Mouse (Mus musculus): ENCODE results near the gene Hnf1b. TPM values are rescaled to one million over a fixed set of nuclear protein-coding genes. Genes with fewer than 3 reads are reported as not detected.

Gene Hnf1b
- polyA plus RNA-seq, 1 experiment, result not detected

- TF ChIP-seq GATA1 (IDR thresholded peaks at IDR 0.05; ENCODE audit: borderline replicate concordance, low read length), result no peak
- no peak for TF ChIP-seq FLI1 (IDR thresholded peaks at IDR 0.05; ENCODE audit: low read length)
Observed at GRCm38 (mm10) chr11:83883812-83884211, 33.9 kb downstream of the Hnf1b start.

GRCm38 (mm10) chr11:83885175-83885574 is 35.3 kb downstream of the Hnf1b start:
- no peak for TF ChIP-seq GATA1 (IDR thresholded peaks at IDR 0.05; ENCODE audit: borderline replicate concordance, low read length)
- no peak for TF ChIP-seq FLI1 (IDR thresholded peaks at IDR 0.05; ENCODE audit: low read length)
- Histone ChIP-seq H3K4me1 (peaks cover 3% of the 10 kb centered on the region; the same call in 1 of the 2 replicates), H3K27me3 (replicated peaks) (peaks cover 50% of the 10 kb centered on the region), H3K36me3 (replicated peaks; ENCODE audit: low read length) (no peaks in the 10 kb centered on the region), H3K9me3 (no peaks in the 10 kb centered on the region), H3K4me3 (replicated peaks) (no peak overlapping the region)

More at GRCm38 (mm10) chr11:83883812-83884211, 33.9 kb downstream of the Hnf1b start:
- Histone ChIP-seq H3K4me1 (peaks cover 3% of the 10 kb centered on the region; the same call in 1 of the 2 replicates), H3K36me3 (replicated peaks; ENCODE audit: low read length) (no peaks in the 10 kb centered on the region), H3K27me3 (replicated peaks) (peaks cover 51% of the 10 kb centered on the region), H3K4me3 (replicated peaks) (no peak overlapping the region), H3K9me3 (no peaks in the 10 kb centered on the region)

- Histone ChIP-seq H3K4me1 (peaks cover 3% of the 10 kb centered on the region; the same call in 1 of the 2 replicates), H3K9me3 (no peaks in the 10 kb centered on the region), H3K4me3 (replicated peaks) (no peak overlapping the region), H3K36me3 (replicated peaks; ENCODE audit: low read length) (no peaks in the 10 kb centered on the region), H3K27me3 (replicated peaks) (peaks cover 42% of the 10 kb centered on the region)
- no peak for TF ChIP-seq GATA1 (IDR thresholded peaks at IDR 0.05; ENCODE audit: borderline replicate concordance, low read length)
- TF ChIP-seq FLI1 (IDR thresholded peaks at IDR 0.05; ENCODE audit: low read length), result no peak
Observed at GRCm38 (mm10) chr11:83886746-83887145, 36.9 kb downstream of the Hnf1b start.

- TF ChIP-seq FLI1 (IDR thresholded peaks at IDR 0.05; ENCODE audit: low read length) (no peak), GATA1 (IDR thresholded peaks at IDR 0.05; ENCODE audit: borderline replicate concordance, low read length) (no peak)
- H3K27me3 ChIP-seq (replicated peaks), result peaks cover 54% of the 10 kb centered on the region
- no peaks in the 10 kb centered on the region for H3K36me3 ChIP-seq (replicated peaks; ENCODE audit: low read length)
- H3K9me3 ChIP-seq, result no peaks in the 10 kb centered on the region
- H3K4me3 ChIP-seq (replicated peaks), result no peak overlapping the region
- H3K4me1 ChIP-seq, result peaks cover 3% of the 10 kb centered on the region; the same call in 1 of the 2 replicates
Observed at GRCm38 (mm10) chr11:83891366-83891765, 41.5 kb downstream of the Hnf1b start.

DNA sequence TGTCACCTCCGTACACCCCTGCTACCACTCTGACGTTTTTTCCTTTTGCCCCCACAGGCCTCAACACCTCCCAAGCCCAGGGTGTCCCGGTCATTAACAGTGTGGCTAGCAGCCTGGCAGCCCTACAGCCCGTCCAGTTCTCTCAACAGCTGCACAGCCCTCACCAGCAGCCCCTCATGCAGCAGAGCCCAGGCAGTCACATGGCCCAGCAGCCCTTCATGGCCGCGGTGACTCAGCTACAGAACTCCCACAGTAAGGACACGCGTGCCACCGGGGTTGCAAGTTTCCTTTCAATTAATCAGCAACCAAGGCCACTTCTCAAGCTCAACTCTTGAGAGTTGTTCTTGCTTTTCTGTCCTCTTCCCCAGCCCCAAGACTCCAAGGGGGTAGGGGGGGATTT is 43.5 kb downstream of the Hnf1b start:
- no peaks in the 10 kb centered on the region for H3K36me3 ChIP-seq (replicated peaks; ENCODE audit: low read length)
- H3K4me3 ChIP-seq (replicated peaks), result no peak overlapping the region
- peaks cover 3% of the 10 kb centered on the region; the same call in 1 of the 2 replicates for H3K4me1 ChIP-seq
- TF ChIP-seq FLI1 (IDR thresholded peaks at IDR 0.05; ENCODE audit: low read length) (no peak), GATA1 (IDR thresholded peaks at IDR 0.05; ENCODE audit: borderline replicate concordance, low read length) (no peak)
- H3K9me3 ChIP-seq, result no peaks in the 10 kb centered on the region
- H3K27me3 ChIP-seq (replicated peaks), result peaks cover 57% of the 10 kb centered on the region

GRCm38 (mm10) chr11:83896430-83897410 is 46.9 kb downstream of the Hnf1b start:
- TF ChIP-seq FLI1 (IDR thresholded peaks at IDR 0.05; ENCODE audit: low read length) (no peak), GATA1 (IDR thresholded peaks at IDR 0.05; ENCODE audit: borderline replicate concordance, low read length) (no peak)
- peaks cover 3% of the 10 kb centered on the region; the same call in 1 of the 2 replicates for H3K4me1 ChIP-seq
- no peaks in the 10 kb centered on the region for H3K36me3 ChIP-seq (replicated peaks; ENCODE audit: low read length)
- H3K9me3 ChIP-seq, result no peaks in the 10 kb centered on the region
- H3K27me3 ChIP-seq (replicated peaks), result peaks cover 59% of the 10 kb centered on the region
- H3K4me3 ChIP-seq (replicated peaks), result no peak overlapping the region

DNA sequence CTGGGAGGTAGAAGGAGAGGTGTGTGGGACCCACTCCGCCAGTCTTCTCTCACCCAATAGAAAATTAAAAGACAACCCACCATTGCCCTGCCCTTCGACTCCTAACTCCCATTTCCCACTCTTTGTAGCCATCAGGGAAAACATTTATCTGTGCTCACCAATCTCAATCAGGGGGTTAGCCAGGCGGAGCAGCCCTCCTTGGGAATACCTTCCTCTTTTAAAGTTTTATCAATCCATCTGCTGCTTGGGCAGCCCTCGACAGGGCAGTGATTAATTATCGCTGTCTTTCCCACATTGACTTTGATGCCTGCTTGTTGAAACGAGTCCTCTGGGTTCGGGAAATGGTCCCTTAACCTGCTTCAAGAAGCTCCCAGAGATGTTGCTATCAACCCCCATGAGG is 47.7 kb downstream of the Hnf1b start:
- peaks cover 3% of the 10 kb centered on the region; the same call in 1 of the 2 replicates for H3K4me1 ChIP-seq
- no peak overlapping the region for H3K4me3 ChIP-seq (replicated peaks)
- H3K9me3 ChIP-seq, result no peaks in the 10 kb centered on the region
- H3K27me3 ChIP-seq (replicated peaks), result peaks cover 62% of the 10 kb centered on the region
- H3K36me3 ChIP-seq (replicated peaks; ENCODE audit: low read length), result no peaks in the 10 kb centered on the region
- no peak for TF ChIP-seq GATA1 (IDR thresholded peaks at IDR 0.05; ENCODE audit: borderline replicate concordance, low read length)
- TF ChIP-seq FLI1 (IDR thresholded peaks at IDR 0.05; ENCODE audit: low read length), result no peak

GRCm38 (mm10) chr11:83902812-83903211 is 52.9 kb downstream of the Hnf1b start:
- peaks cover 67% of the 10 kb centered on the region for H3K27me3 ChIP-seq (replicated peaks)
- H3K9me3 ChIP-seq, result no peaks in the 10 kb centered on the region
- H3K4me3 ChIP-seq (replicated peaks), result no peak overlapping the region
- H3K4me1 ChIP-seq, result no peaks in the 10 kb centered on the region
- TF ChIP-seq GATA1 (IDR thresholded peaks at IDR 0.05; ENCODE audit: borderline replicate concordance, low read length), result no peak
- no peak for TF ChIP-seq FLI1 (IDR thresholded peaks at IDR 0.05; ENCODE audit: low read length)
- H3K36me3 ChIP-seq (replicated peaks; ENCODE audit: low read length), result no peaks in the 10 kb centered on the region

- no peaks in the 10 kb centered on the region for H3K9me3 ChIP-seq
- no peaks in the 10 kb centered on the region for H3K36me3 ChIP-seq (replicated peaks; ENCODE audit: low read length)
- peaks cover 67% of the 10 kb centered on the region for H3K27me3 ChIP-seq (replicated peaks)
Observed at GRCm38 (mm10) chr11:83905756-83906155, 55.9 kb downstream of the Hnf1b start.

GRCm38 (mm10) chr11:83908376-83908775 is 58.5 kb downstream of the Hnf1b start:
- Histone ChIP-seq H3K9me3 (peaks cover 4% of the 10 kb centered on the region; the same call in 1 of the 2 replicates), H3K4me1 (no peaks in the 10 kb centered on the region), H3K4me3 (replicated peaks) (no peak overlapping the region), H3K36me3 (replicated peaks; ENCODE audit: low read length) (no peaks in the 10 kb centered on the region), H3K27me3 (replicated peaks) (peaks cover 68% of the 10 kb centered on the region)
- no peak for TF ChIP-seq GATA1 (IDR thresholded peaks at IDR 0.05; ENCODE audit: borderline replicate concordance, low read length)
- TF ChIP-seq FLI1 (IDR thresholded peaks at IDR 0.05; ENCODE audit: low read length), result no peak

More at GRCm38 (mm10) chr11:83905756-83906155, 55.9 kb downstream of the Hnf1b start:
- TF ChIP-seq FLI1 (IDR thresholded peaks at IDR 0.05; ENCODE audit: low read length) (no peak), GATA1 (IDR thresholded peaks at IDR 0.05; ENCODE audit: borderline replicate concordance, low read length) (no peak)
- Histone ChIP-seq H3K4me3 (replicated peaks) (no peak overlapping the region), H3K4me1 (no peaks in the 10 kb centered on the region)
